Mouse (Mus musculus) ES-E14 (cell line): ENCODE results near the gene Nmt2. TPM values are rescaled to one million over a fixed set of nuclear protein-coding genes. Genes with fewer than 3 reads are reported as not detected.

Source experiments
- DNase-seq: peaks from one replicate; pipeline ENCODE4 v3.0.0-alpha.2; 2013; ENCODE audit warnings: low read depth, low spot score
- H3K27ac ChIP-seq: 2 replicates; pipeline ENCODE4 v1.5.1; 2012; ENCODE audit warnings: low read depth, mild to moderate bottlenecking, low read length, moderate library complexity, mixed read lengths; ENCODE audit not compliant: poor library complexity, insufficient read depth, severe bottlenecking
- H3K36me3 ChIP-seq: 2 replicates; pipeline ENCODE4 v1.6.1; 2012; ENCODE audit warnings: mild to moderate bottlenecking, low read length, moderate library complexity, mixed read lengths; ENCODE audit not compliant: control insufficient read depth, poor library complexity, insufficient read depth, severe bottlenecking
- H3K4me1 ChIP-seq, 2 experiments: fragments of 150-350 bp in 1 of 2; sonication (generic) in 1 of 2; 2 replicates each; pipeline ENCODE4 v1.6.1; 2012; ENCODE audit warnings: low read length in 2 of 2, mild to moderate bottlenecking in 1 of 2, mixed read lengths in 1 of 2; ENCODE audit not compliant: control insufficient read depth in 2 of 2, insufficient read depth in 2 of 2, poor library complexity in 1 of 2
- H3K4me3 ChIP-seq, 2 experiments: fragments of 150-350 bp in 1 of 2; sonication (generic) in 1 of 2; 2 replicates each; pipeline ENCODE4 v1.5.1; 2012; ENCODE audit warnings: low read length in 2 of 2, low read depth in 1 of 2, mild to moderate bottlenecking in 1 of 2, mixed read lengths in 1 of 2; ENCODE audit not compliant: insufficient read depth in 1 of 2, poor library complexity in 1 of 2, severe bottlenecking in 1 of 2
- H3K9ac ChIP-seq: 2 replicates; pipeline ENCODE4 v1.6.1; 2012; ENCODE audit warnings: low read depth, mild to moderate bottlenecking, low read length, mixed read lengths; ENCODE audit not compliant: poor library complexity, insufficient read depth, severe bottlenecking
- H3K9me3 ChIP-seq: fragments of 150-350 bp; sonication (generic); 2 replicates; pipeline ENCODE4 v1.6.1; 2012; ENCODE audit warnings: low read depth, mild to moderate bottlenecking, low read length; ENCODE audit not compliant: control insufficient read depth, insufficient read depth
- CHD2 ChIP-seq: IDR thresholded peaks from 2 replicates; pipeline ENCODE4 v1.6.1; 2014; ENCODE audit warnings: mild to moderate bottlenecking, low read depth, low read length, inconsistent platforms
- HCFC1 ChIP-seq: IDR thresholded peaks from 2 replicates; pipeline ENCODE4 v1.6.1; 2012; ENCODE audit warnings: low read length, inconsistent platforms, borderline replicate concordance; ENCODE audit not compliant: insufficient read depth
- MAFK ChIP-seq: IDR thresholded peaks from 2 replicates; pipeline ENCODE4 v1.6.1; 2014; ENCODE audit warnings: mild to moderate bottlenecking, low read depth, low read length, inconsistent platforms; ENCODE audit not compliant: insufficient read depth
- ZC3H11A ChIP-seq: IDR thresholded peaks from 2 replicates; pipeline ENCODE4 v1.6.1; 2012; ENCODE audit warnings: low read depth, mild to moderate bottlenecking, inconsistent platforms, low read length, borderline replicate concordance
- ZNF384 ChIP-seq: IDR thresholded peaks from 2 replicates; pipeline ENCODE4 v1.6.1; 2012; ENCODE audit warnings: low read depth, low read length, inconsistent platforms
- in situ Hi-C, 2 experiments: fragments of 600-800 bp; cut with MboI; formaldehyde crosslinking; loops; one replicate each; pipeline ENCODE4 v1.15.1; 2025; ENCODE audit warnings: low sequenced_read_pairs in 2 of 2, inconsistent platforms in 1 of 2; ENCODE audit not compliant: unreplicated experiment in 2 of 2
- total RNA-seq: library from RNA; depleted of rRNA; stranded (reverse); fragments of 300-350 nt; gene quantifications from 2 replicates; pipeline ENCODE4 v1.2.3, GENCODE M21; 2012

Gene Nmt2
- total RNA-seq, 1 experiment: 34.1 TPM

- no peak for TF ChIP-seq HCFC1
- TF ChIP-seq MAFK: no peak
- no peak for TF ChIP-seq ZNF384
- no peak for TF ChIP-seq CHD2
- no peak for TF ChIP-seq ZC3H11A
- Histone ChIP-seq H3K4me3 (no peak overlapping the region), H3K4me1 (peaks cover 0 to 6% of the 10 kb centered on the region in 2 experiments; a peak in 3 of 4 replicates), H3K27ac (no peak overlapping the region), H3K9me3 (no peaks in the 10 kb centered on the region), H3K9ac (no peak overlapping the region), H3K36me3 (no peaks in the 10 kb centered on the region)
- in situ Hi-C loops: no loop called here
- no peak for DNase-seq
Observed at GRCm38 (mm10) chr2:3281311-3281710, 2.7 kb upstream of the Nmt2 start.

GRCm38 (mm10) chr2:3282866-3283601 lies 978 bp upstream of the Nmt2 start:
- Histone ChIP-seq H3K36me3 (no peaks in the 10 kb centered on the region), H3K9me3 (no peaks in the 10 kb centered on the region), H3K9ac (peak overlapping the region; percentile 60; the same call in 1 of the 2 replicates), H3K27ac (peak overlapping the region; percentile 61; the same call in 1 of the 2 replicates), H3K4me1 (peaks cover 0 to 6% of the 10 kb centered on the region in 2 experiments; a peak in 3 of 4 replicates), H3K4me3 (peak overlapping the region; percentile 45 to 71)
- in situ Hi-C loops: no loop called here
- DNase-seq: no peak
- TF ChIP-seq CHD2 (no peak), ZNF384 (no peak), MAFK (no peak), ZC3H11A (no peak), HCFC1 (no peak)

GRCm38 (mm10) chr2:3284473-3285180 lies 615 bp downstream of the Nmt2 start:
- Histone ChIP-seq H3K36me3 (no peaks in the 10 kb centered on the region), H3K9me3 (no peaks in the 10 kb centered on the region), H3K27ac (peak overlapping the region; percentile 64), H3K4me3 (peak overlapping the region; percentile 77 to 96), H3K4me1 (peaks cover 0 to 6% of the 10 kb centered on the region in 2 experiments; a peak in 3 of 4 replicates), H3K9ac (peak overlapping the region; percentile 93)
- in situ Hi-C loops: no loop called here
- peak; percentile 62 for DNase-seq
- 0 out of 2 replicates have a peak, but pooled peaks have one; percentile 23 for TF ChIP-seq HCFC1
- TF ChIP-seq ZNF384: no peak
- TF ChIP-seq CHD2: no peak
- TF ChIP-seq ZC3H11A: no peak

GRCm38 (mm10) chr2:3285181-3285530 lies 1.1 kb downstream of the Nmt2 start:
- no peaks in the 10 kb centered on the region for H3K36me3 ChIP-seq
- DNase-seq: no peak
- H3K4me3 ChIP-seq: peak overlapping the region; percentile 77 to 96
- H3K9me3 ChIP-seq: no peaks in the 10 kb centered on the region
- peak overlapping the region; percentile 93 for H3K9ac ChIP-seq
- no peak for TF ChIP-seq ZNF384
- TF ChIP-seq CHD2: no peak
- TF ChIP-seq HCFC1: no peak
- TF ChIP-seq MAFK: no peak
- no peak for TF ChIP-seq ZC3H11A
- H3K4me1 ChIP-seq: peaks cover 0 to 6% of the 10 kb centered on the region in 2 experiments; a peak in 3 of 4 replicates
- H3K27ac ChIP-seq: no peak overlapping the region
- in situ Hi-C loops: no loop called here
